Mouse (Mus musculus) limb, embryonic 14.5 days (tissue): ENCODE results near the gene Olfr1121. TPM values are rescaled to one million over a fixed set of nuclear protein-coding genes. Genes with fewer than 3 reads are reported as not detected.
"Not testable (repeated sequence)": the region's sequence is repeated elsewhere in the genome, so short reads cannot be mapped to it uniquely, and the experiment has no call there.

Source experiments
- ATAC-seq: fragments of 200-750 bp; cut with Nextera tagmentation; 2 replicates; pipeline ENCODE4 v1.8.0; 2017; ENCODE audit warnings: low read depth, moderate number of reproducible peaks, moderate TSS enrichment; ENCODE audit not compliant: low FRiP score
- DNase-seq: peaks from one replicate; pipeline ENCODE4 v3.0.0-alpha.2; 2015; ENCODE audit warnings: low spot score
- H3K27ac ChIP-seq: fragments of 300-500 bp; sonication (generic); replicated peaks from 2 replicates; pipeline ENCODE4 v1.5.1; 2014; ENCODE audit warnings: low read depth, mild to moderate bottlenecking, low read length, moderate library complexity, mixed read lengths
- H3K27me3 ChIP-seq: fragments of 300-500 bp; sonication (generic); 2 replicates; pipeline ENCODE4 v1.6.1; 2014; ENCODE audit warnings: low read length, mixed read lengths; ENCODE audit not compliant: control insufficient read depth, insufficient read depth
- H3K36me3 ChIP-seq: fragments of 300-500 bp; sonication (generic); 2 replicates; pipeline ENCODE4 v1.6.1; 2014; ENCODE audit warnings: mild to moderate bottlenecking, low read length, moderate library complexity, mixed read lengths; ENCODE audit not compliant: control insufficient read depth, insufficient read depth
- H3K4me1 ChIP-seq: fragments of 300-500 bp; sonication (generic); 2 replicates; pipeline ENCODE4 v1.6.1; 2014; ENCODE audit warnings: antibody characterized with exemption, low read length, mixed read lengths; ENCODE audit not compliant: control insufficient read depth, insufficient read depth
- H3K4me2 ChIP-seq: fragments of 300-500 bp; sonication (generic); replicated peaks from 2 replicates; pipeline ENCODE4 v1.6.1; 2014; ENCODE audit warnings: low read depth, mild to moderate bottlenecking, low read length, moderate library complexity; ENCODE audit not compliant: severe bottlenecking
- H3K4me3 ChIP-seq: fragments of 300-500 bp; sonication (generic); replicated peaks from 2 replicates; pipeline ENCODE4 v1.5.1; 2014; ENCODE audit warnings: low read length
- H3K9ac ChIP-seq: fragments of 300-500 bp; sonication (generic); 2 replicates; pipeline ENCODE4 v1.6.1; 2014; ENCODE audit warnings: mild to moderate bottlenecking, low read depth, low read length, moderate library complexity; ENCODE audit not compliant: severe bottlenecking
- H3K9me3 ChIP-seq: fragments of 300-500 bp; sonication (generic); 2 replicates; pipeline ENCODE4 v1.6.1; 2016; ENCODE audit warnings: low read length; ENCODE audit not compliant: control insufficient read depth
- POLR2A ChIP-seq: fragments of 200-500 bp; IDR thresholded peaks from 2 replicates; pipeline ENCODE4 v1.8.0; 2012; ENCODE audit warnings: inconsistent platforms, mild to moderate bottlenecking, moderate library complexity, borderline replicate concordance; ENCODE audit not compliant: insufficient read depth, insufficient read length; ENCODE audit errors: extremely low read depth
- WGBS: fragments of 180-500 bp; shearing (Covaris S2); extraction: QIAGEN DNeasy Blood & Tissue Kit; methylation state at CpG from one replicate; pipeline ENCODE4 v1.1.7; 2014; 5-methylcytosine and 5-hydroxymethylcytosine counted together
- polyA plus RNA-seq, 2 experiments: library from polyadenylated mRNA; depleted of rRNA in 1 of 2; stranded (reverse) in 1 of 2; unstranded in 1 of 2; fragments of >200 nt; fragmentation: Nextera tagmentation in 1 of 2; extraction: Ambion mirVana in 1 of 2; gene quantifications; 2 replicates each; pipeline versions ENCODE4 v1.2.1 to v1.2.3; 2012 to 2014

Olfr1121 gene
- polyA plus RNA-seq (2012; rRNA removed) (not detected in 2 replicates), polyA plus RNA-seq (2014; fragmentation: Nextera tagmentation; extraction: Ambion mirVana) (not detected in 2 replicates)

DNA sequence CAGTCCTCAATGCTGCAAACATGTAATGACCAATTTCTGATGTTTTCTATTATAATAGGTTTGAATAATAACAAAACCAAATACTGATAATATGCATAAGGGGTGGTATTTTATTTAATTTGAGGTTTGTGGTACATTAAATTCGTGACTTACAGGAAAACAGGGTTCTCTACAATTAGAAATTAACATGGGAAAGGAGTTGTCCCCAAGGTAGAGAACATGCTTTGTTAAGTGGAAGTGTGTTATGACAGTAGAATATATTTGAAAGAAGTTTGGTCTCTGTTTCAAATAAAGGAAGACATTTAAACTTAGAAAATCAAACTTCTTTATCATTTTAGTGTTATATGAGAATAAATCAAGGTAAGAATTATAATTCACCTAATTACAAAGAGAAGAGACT lies at the start of gene Olfr1121:
Gene Olfr1121, plus strand, starts transcription at position 301 of the 400 bp plus-strand sequence.
- TF ChIP-seq POLR2A, result no peak
- no peak within 1 kb of the TSS for H3K4me2 ChIP-seq
- H3K9me3 ChIP-seq, result no peaks in the 10 kb centered on the region
- H3K27ac ChIP-seq, result no peak within 1 kb of the TSS
- no peaks in the 10 kb centered on the region for H3K36me3 ChIP-seq
- ATAC-seq (no peak), DNase-seq (no peak)
- no peak within 1 kb of the TSS for H3K4me3 ChIP-seq
- WGBS, result 35% methylated on average over 1 of the region's 1 CpGs
- no peaks in the 10 kb centered on the region for H3K27me3 ChIP-seq
- no peak within 1 kb of the TSS for H3K9ac ChIP-seq
- no peaks in the 10 kb centered on the region for H3K4me1 ChIP-seq

DNA sequence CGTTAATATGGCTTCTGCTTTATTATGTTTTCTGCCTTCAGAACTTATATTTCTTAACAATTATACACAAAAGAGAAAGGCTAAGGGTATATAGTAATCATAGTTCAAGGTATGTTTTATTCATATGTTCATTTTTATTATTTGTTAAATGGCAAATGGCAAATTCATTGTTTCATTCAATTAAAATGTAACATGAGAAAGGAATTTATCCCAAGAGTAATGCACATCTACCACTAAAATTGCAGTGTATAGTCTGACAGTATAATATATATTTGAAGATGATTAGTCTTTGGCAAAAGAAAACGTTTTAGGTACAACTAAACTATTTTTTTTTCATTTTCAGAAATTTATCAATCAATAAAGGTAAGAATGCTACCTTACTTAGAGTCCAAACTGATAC lies 15.2 kb upstream of the Olfr1121 start, which contains the start of gene Olfr1120:
Gene Olfr1120, plus strand, starts transcription at position 301 of the 400 bp plus-strand sequence.
- ATAC-seq (no peak), DNase-seq (no peak)
- Histone ChIP-seq H3K4me3 (no peak within 1 kb of the TSS), H3K4me2 (no peak within 1 kb of the TSS), H3K27ac (no peak within 1 kb of the TSS), H3K9me3 (no peaks in the 10 kb centered on the region), H3K4me1 (no peaks in the 10 kb centered on the region), H3K27me3 (no peaks in the 10 kb centered on the region), H3K36me3 (no peaks in the 10 kb centered on the region), H3K9ac (no peak within 1 kb of the TSS)
- no peak for TF ChIP-seq POLR2A
- WGBS, result 59% methylated on average over 2 of the region's 2 CpGs

DNA sequence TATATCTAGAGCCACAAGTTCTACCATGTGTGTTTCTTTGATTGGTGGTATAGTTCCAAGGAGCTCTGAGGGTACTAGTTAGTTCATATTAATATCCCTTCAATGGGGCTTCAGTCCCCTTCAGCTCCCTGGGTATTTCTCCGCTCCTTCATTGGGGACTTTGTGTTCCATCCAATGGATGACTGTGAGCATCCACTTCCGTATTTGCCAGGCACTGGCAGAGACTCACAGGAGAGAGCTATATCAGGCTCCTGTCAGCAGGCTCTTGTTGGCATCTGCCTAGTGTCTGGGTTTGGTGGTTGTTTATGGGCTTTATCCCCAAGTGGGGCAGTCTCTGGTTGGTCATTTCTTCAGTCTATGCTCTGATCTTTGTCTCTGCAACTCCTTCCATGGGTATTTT lies 9.6 kb upstream of the Olfr1121 start:
- not testable (repeated sequence) for H3K27ac ChIP-seq, H3K4me1 ChIP-seq, DNase-seq, H3K4me2 ChIP-seq, H3K4me3 ChIP-seq, H3K9me3 ChIP-seq, H3K36me3 ChIP-seq, H3K27me3 ChIP-seq, H3K9ac ChIP-seq, ATAC-seq
- WGBS, result 93% methylated on average over 2 of the region's 2 CpGs

DNA sequence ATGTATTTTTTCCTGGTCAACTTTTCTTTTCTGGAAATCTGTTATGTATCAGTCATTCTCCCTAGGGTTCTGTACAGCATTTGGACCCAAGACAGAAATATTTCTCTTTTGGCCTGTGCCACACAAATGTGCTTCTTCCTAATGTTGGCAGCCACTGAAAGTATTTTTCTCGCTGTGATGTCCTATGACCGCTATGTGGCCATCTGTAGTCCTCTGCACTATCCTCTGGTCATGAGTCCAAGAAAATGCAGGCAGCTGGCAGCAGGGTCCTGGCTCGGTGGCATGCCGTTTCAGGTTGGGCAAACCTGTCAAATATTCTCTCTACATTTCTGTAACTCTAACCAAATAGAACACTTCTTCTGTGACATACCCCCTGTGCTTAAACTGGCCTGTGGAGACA lies 2.0 kb downstream of the Olfr1121 start:
- no peak overlapping the region for H3K4me3 ChIP-seq
- H3K9ac ChIP-seq, result no peak overlapping the region
- H3K27ac ChIP-seq, result no peak overlapping the region
- H3K9me3 ChIP-seq, result no peaks in the 10 kb centered on the region
- no peak for TF ChIP-seq POLR2A
- H3K4me1 ChIP-seq, result no peaks in the 10 kb centered on the region
- no peak overlapping the region for H3K4me2 ChIP-seq
- ATAC-seq (no peak), DNase-seq (no peak)
- H3K36me3 ChIP-seq, result no peaks in the 10 kb centered on the region
- H3K27me3 ChIP-seq, result no peaks in the 10 kb centered on the region
- WGBS, result 85% methylated on average over 4 of the region's 4 CpGs

DNA sequence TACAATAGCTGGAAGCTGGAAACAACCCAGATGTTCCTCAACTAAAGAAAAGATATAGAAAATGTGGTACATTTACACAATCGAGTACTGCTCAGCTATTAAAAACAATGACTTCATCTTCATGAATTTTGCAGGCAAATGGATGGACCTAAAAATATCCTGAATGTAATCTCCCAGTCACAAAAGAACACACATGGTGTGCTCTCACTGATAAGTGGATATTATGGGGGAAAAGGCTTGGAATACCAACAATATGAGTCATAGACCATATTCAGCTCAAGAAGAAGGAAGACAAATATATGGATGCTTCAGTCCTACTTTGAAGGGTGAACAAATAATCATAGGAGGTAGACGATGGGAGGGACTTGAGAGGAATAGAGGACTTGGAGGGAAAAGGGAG lies 14.2 kb downstream of the Olfr1121 start:
- no peak for DNase-seq
- no peaks in the 10 kb centered on the region for H3K36me3 ChIP-seq
- H3K4me1 ChIP-seq, result no peaks in the 10 kb centered on the region
- no peak for ATAC-seq
- H3K27me3 ChIP-seq, result no peaks in the 10 kb centered on the region
- 89% methylated on average over 2 of the region's 2 CpGs for WGBS
- no peak for TF ChIP-seq POLR2A
- H3K9ac ChIP-seq, result no peak overlapping the region
- H3K27ac ChIP-seq, result no peak overlapping the region
- H3K4me2 ChIP-seq, result no peak overlapping the region
- H3K9me3 ChIP-seq, result no peaks in the 10 kb centered on the region
- no peak overlapping the region for H3K4me3 ChIP-seq

DNA sequence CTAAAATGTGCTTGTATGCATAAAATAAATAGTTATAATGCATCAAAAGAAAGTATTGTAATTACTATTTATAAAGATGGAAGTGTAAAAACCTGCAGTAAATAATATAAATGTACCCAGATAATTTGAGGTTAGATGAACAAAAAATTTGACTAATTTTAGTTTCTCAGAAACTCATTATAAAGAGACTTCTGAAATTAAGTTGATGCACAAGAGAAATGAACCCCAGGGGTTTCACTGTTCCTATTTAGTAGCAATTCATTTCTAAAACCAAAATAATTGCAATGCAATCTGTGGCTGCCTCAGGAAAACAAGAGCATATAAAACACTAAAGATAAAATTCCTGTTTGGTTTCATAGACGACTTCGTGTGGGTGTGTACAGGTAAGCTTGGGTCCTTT lies 15.9 kb downstream of the Olfr1121 start, which contains the start of gene Olfr1122:
Gene Olfr1122, plus strand, starts transcription at position 301 of the 400 bp plus-strand sequence.
- Histone ChIP-seq H3K27ac (no peak within 1 kb of the TSS), H3K4me3 (no peak within 1 kb of the TSS), H3K9me3 (no peaks in the 10 kb centered on the region), H3K36me3 (no peaks in the 10 kb centered on the region), H3K4me1 (no peaks in the 10 kb centered on the region), H3K27me3 (no peaks in the 10 kb centered on the region), H3K4me2 (no peak within 1 kb of the TSS), H3K9ac (no peak within 1 kb of the TSS)
- no peak for TF ChIP-seq POLR2A
- DNase-seq, result no peak
- WGBS, result 71% methylated on average over 2 of the region's 2 CpGs
- no peak for ATAC-seq

DNA sequence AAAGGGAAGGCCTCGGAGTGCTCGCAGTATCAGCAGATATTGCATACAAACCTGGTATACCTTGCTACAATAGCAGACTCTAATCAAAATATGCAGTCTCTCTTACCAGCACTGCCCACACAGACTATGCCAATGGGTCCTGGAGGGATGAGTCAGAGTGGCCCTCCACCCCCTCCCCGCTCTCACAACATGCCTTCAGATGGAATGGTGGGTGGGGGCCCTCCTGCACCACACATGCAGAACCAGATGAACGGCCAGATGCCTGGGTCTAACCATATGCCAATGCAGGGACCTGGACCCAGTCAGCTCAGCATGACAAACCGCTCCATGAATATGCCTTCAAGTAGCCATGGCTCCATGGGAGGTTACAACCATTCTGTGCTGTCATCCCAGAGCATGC lies 23.9 kb downstream of the Olfr1121 start:
- H3K4me1 ChIP-seq, H3K27ac ChIP-seq, H3K4me3 ChIP-seq, H3K36me3 ChIP-seq, H3K9ac ChIP-seq, DNase-seq, H3K9me3 ChIP-seq, H3K4me2 ChIP-seq, H3K27me3 ChIP-seq, ATAC-seq: not testable (repeated sequence)
- 87% methylated on average over 5 of the region's 5 CpGs for WGBS

DNA sequence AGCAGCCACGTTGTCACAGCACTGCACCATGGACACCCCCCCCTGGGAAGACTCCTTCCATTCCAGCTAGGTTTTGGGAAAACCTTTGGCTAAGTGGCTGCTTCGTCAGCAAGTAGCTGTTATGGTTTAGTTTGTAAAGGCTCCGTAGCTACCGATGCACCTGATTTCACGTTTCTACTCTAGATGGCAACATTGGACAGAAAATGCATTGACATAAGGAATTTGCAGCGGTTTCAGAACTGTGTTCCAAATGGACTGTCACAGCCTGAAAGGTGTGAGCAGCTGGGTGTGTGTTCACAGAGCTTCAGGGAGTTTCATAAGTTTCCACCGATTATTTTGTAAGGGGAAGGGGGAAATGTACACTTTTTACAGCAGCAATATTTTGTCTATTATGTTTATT lies 25.0 kb downstream of the Olfr1121 start:
- H3K9ac ChIP-seq, H3K9me3 ChIP-seq, H3K27ac ChIP-seq, H3K4me1 ChIP-seq, H3K27me3 ChIP-seq, H3K4me3 ChIP-seq, ATAC-seq, DNase-seq, H3K36me3 ChIP-seq, H3K4me2 ChIP-seq: not testable (repeated sequence)
- WGBS, result 84% methylated on average over 7 of the region's 7 CpGs
